Mouse (Mus musculus): ENCODE measurements at regions not wholly inside any gene's neighbourhood (a gene's known extent, or its start where the extent isn't known, plus 50 kb on each side); places are given as distances from the start of the nearest gene placed in this dataset.

- H3K9me3 ChIP-seq (ENCODE audit: low read length), result no peaks in the 10 kb centered on the region
- H3K4me1 ChIP-seq (ENCODE audit: insufficient read depth, low read length), result no peaks in the 10 kb centered on the region
- H3K27me3 ChIP-seq (ENCODE audit: insufficient read depth, low read length), result no peaks in the 10 kb centered on the region
- ATAC-seq (ENCODE audit: low FRiP score, low TSS enrichment), result no peak
- H3K4me3 ChIP-seq (ENCODE audit: low read length), result no peak overlapping the region
- no peaks in the 10 kb centered on the region for H3K36me3 ChIP-seq (ENCODE audit: insufficient read depth, low read length)
- H3K27ac ChIP-seq (ENCODE audit: low read length), result no peak overlapping the region
- WGBS, result 94% methylated on average over 4 of the region's 4 CpGs
- no peak overlapping the region for H3K4me2 ChIP-seq (replicated peaks; ENCODE audit: low read depth, low read length)
- H3K9ac ChIP-seq (replicated peaks; ENCODE audit: low read length), result no peak overlapping the region
These were observed 122.3 kb upstream of the Col8a1 start for GRCm38 (mm10) chr16:57876857-57877256.

- H3K27ac ChIP-seq (ENCODE audit: low read length), result no peak overlapping the region
- no peaks in the 10 kb centered on the region for H3K27me3 ChIP-seq (ENCODE audit: insufficient read depth, low read length)
- H3K36me3 ChIP-seq (ENCODE audit: insufficient read depth, low read length), result no peaks in the 10 kb centered on the region
- H3K9ac ChIP-seq (replicated peaks; ENCODE audit: low read length), result no peak overlapping the region
- H3K4me2 ChIP-seq (replicated peaks; ENCODE audit: low read depth, low read length), result no peak overlapping the region
- WGBS, result 47% methylated on average over 8 of the region's 8 CpGs
- no peak for ATAC-seq (ENCODE audit: low FRiP score, low TSS enrichment)
- H3K4me1 ChIP-seq (ENCODE audit: insufficient read depth, low read length), result no peaks in the 10 kb centered on the region
- no peak overlapping the region for H3K4me3 ChIP-seq (ENCODE audit: low read length)
- H3K9me3 ChIP-seq (ENCODE audit: low read length), result no peaks in the 10 kb centered on the region
These were observed 127.1 kb upstream of the Col8a1 start for GRCm38 (mm10) chr16:57881575-57882094.

DNA sequence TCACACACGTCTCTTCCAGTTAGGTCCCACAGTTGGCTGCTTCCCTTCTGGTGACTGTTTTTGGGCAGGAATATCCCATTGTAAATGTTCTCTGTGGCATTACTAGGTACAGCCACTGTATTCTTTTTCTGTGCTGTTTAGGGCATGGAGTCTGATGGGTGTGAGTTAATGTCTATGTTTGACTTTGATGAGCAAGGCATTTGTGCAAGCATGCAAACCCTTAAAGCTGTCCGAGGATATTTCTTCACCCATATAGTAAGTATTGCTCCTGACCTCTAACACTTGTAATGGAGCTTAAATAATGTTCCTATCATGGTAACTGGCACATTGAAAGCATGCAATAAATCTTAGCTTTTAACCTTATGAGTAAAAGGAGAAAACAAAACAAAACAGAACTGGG lies 133.6 kb upstream of the Col8a1 start:
- no peak for ATAC-seq (ENCODE audit: low FRiP score, low TSS enrichment)
- H3K27ac ChIP-seq (ENCODE audit: low read length), result no peak overlapping the region
- H3K36me3 ChIP-seq (ENCODE audit: insufficient read depth, low read length), result no peaks in the 10 kb centered on the region
- H3K4me1 ChIP-seq (ENCODE audit: insufficient read depth, low read length), result no peaks in the 10 kb centered on the region
- no peak overlapping the region for H3K4me2 ChIP-seq (replicated peaks; ENCODE audit: low read depth, low read length)
- H3K27me3 ChIP-seq (ENCODE audit: insufficient read depth, low read length), result no peaks in the 10 kb centered on the region
- WGBS, result 33% methylated on average over 2 of the region's 2 CpGs
- no peak overlapping the region for H3K4me3 ChIP-seq (ENCODE audit: low read length)
- no peaks in the 10 kb centered on the region for H3K9me3 ChIP-seq (ENCODE audit: low read length)
- H3K9ac ChIP-seq (replicated peaks; ENCODE audit: low read length), result no peak overlapping the region

- Histone ChIP-seq H3K9ac (replicated peaks; ENCODE audit: low read length) (no peak overlapping the region), H3K4me3 (ENCODE audit: low read length) (no peak overlapping the region), H3K4me1 (ENCODE audit: insufficient read depth, low read length) (no peaks in the 10 kb centered on the region), H3K27ac (ENCODE audit: low read length) (no peak overlapping the region), H3K27me3 (ENCODE audit: insufficient read depth, low read length) (no peaks in the 10 kb centered on the region), H3K36me3 (ENCODE audit: insufficient read depth, low read length) (no peaks in the 10 kb centered on the region), H3K9me3 (ENCODE audit: low read length) (no peaks in the 10 kb centered on the region), H3K4me2 (replicated peaks; ENCODE audit: low read depth, low read length) (no peak overlapping the region)
- no peak for ATAC-seq (ENCODE audit: low FRiP score, low TSS enrichment)
- 40% methylated on average over 2 of the region's 2 CpGs for WGBS
These were observed 134.0 kb upstream of the Col8a1 start for GRCm38 (mm10) chr16:57888553-57888952.

DNA sequence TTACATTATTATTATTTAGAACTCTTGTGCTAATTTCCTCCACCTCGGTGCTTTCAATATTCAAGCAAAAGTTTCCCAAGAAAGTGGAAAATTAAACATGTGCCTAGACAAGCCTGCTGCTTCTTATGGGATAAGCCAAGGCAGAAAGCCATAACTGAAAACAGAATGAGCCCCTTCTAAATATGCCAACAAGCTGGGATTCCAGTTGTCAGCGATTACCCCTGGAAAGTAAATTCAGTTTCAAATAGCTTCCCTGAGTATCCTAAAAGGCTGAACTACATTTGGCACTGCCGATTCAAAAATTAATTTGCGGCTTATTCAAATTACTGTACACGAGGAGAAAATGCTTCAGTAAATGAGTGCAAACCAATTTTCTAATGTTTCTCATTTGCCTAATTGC lies 135.6 kb upstream of the Col8a1 start:
- Histone ChIP-seq H3K27ac (ENCODE audit: low read length) (no peak overlapping the region), H3K4me3 (ENCODE audit: low read length) (no peak overlapping the region), H3K4me2 (replicated peaks; ENCODE audit: low read depth, low read length) (no peak overlapping the region), H3K27me3 (ENCODE audit: insufficient read depth, low read length) (no peaks in the 10 kb centered on the region), H3K36me3 (ENCODE audit: insufficient read depth, low read length) (no peaks in the 10 kb centered on the region), H3K9ac (replicated peaks; ENCODE audit: low read length) (no peak overlapping the region), H3K4me1 (ENCODE audit: insufficient read depth, low read length) (no peaks in the 10 kb centered on the region), H3K9me3 (ENCODE audit: low read length) (no peaks in the 10 kb centered on the region)
- ATAC-seq (ENCODE audit: low FRiP score, low TSS enrichment), result no peak
- WGBS, result 83% methylated on average over 5 of the region's 5 CpGs

- H3K9ac ChIP-seq (replicated peaks; ENCODE audit: low read length), result no peak overlapping the region
- no peaks in the 10 kb centered on the region for H3K27me3 ChIP-seq (ENCODE audit: insufficient read depth, low read length)
- H3K4me1 ChIP-seq (ENCODE audit: insufficient read depth, low read length), result no peaks in the 10 kb centered on the region
- no peak overlapping the region for H3K4me3 ChIP-seq (ENCODE audit: low read length)
- no peak for ATAC-seq (ENCODE audit: low FRiP score, low TSS enrichment)
- no peaks in the 10 kb centered on the region for H3K36me3 ChIP-seq (ENCODE audit: insufficient read depth, low read length)
- 78% methylated on average over 2 of the region's 2 CpGs for WGBS
- H3K4me2 ChIP-seq (replicated peaks; ENCODE audit: low read depth, low read length), result no peak overlapping the region
- no peak overlapping the region for H3K27ac ChIP-seq (ENCODE audit: low read length)
- H3K9me3 ChIP-seq (ENCODE audit: low read length), result no peaks in the 10 kb centered on the region
These were observed 138.6 kb upstream of the Col8a1 start for GRCm38 (mm10) chr16:57893111-57893510.

DNA sequence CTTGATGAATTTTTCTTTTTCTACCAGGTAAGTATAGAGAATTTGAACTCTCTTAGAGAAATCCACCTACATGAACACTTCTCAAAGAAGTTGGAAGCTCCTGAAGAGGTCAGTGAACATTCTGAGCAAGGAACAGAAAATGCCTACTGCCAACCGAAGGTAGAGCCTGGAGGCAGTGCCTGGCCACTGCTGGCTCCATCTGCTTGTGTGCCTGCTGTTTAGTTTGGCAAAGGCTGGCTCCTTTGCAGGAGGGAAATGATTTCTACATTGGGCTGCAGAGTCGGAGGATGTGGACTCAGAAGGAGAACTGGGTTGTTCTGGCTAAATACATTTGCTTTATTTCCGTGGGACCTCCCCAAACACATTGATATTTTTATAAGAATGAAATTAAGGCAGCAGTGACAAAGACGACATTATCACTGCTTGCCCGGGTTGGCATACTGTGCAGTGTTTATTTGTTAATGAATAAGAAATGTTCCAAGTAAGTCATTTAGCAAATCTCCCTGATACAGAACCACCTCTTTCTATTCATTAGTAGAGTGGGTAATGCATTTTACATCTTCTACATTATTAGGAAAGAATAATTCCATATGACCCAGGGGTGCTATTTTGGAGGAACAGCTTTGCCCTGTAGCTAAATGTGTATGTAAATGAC lies 139.3 kb upstream of the Col8a1 start:
- Histone ChIP-seq H3K27me3 (ENCODE audit: insufficient read depth, low read length) (no peaks in the 10 kb centered on the region), H3K4me1 (ENCODE audit: insufficient read depth, low read length) (no peaks in the 10 kb centered on the region), H3K27ac (ENCODE audit: low read length) (no peak overlapping the region), H3K36me3 (ENCODE audit: insufficient read depth, low read length) (no peaks in the 10 kb centered on the region), H3K9me3 (ENCODE audit: low read length) (no peaks in the 10 kb centered on the region), H3K9ac (replicated peaks; ENCODE audit: low read length) (no peak overlapping the region), H3K4me2 (replicated peaks; ENCODE audit: low read depth, low read length) (no peak overlapping the region), H3K4me3 (ENCODE audit: low read length) (no peak overlapping the region)
- ATAC-seq (ENCODE audit: low FRiP score, low TSS enrichment), result no peak
- 84% methylated on average over 5 of the region's 5 CpGs for WGBS

GRCm38 (mm10) chr16:57901006-57901405 lies 146.5 kb upstream of the Col8a1 start:
- WGBS, result 72% methylated on average over 4 of the region's 4 CpGs
- ATAC-seq (ENCODE audit: low FRiP score, low TSS enrichment), result no peak
- no peaks in the 10 kb centered on the region for H3K9me3 ChIP-seq (ENCODE audit: low read length)
- H3K4me3 ChIP-seq (ENCODE audit: low read length), result no peak overlapping the region
- no peaks in the 10 kb centered on the region for H3K27me3 ChIP-seq (ENCODE audit: insufficient read depth, low read length)
- no peaks in the 10 kb centered on the region for H3K36me3 ChIP-seq (ENCODE audit: insufficient read depth, low read length)
- H3K9ac ChIP-seq (replicated peaks; ENCODE audit: low read length), result no peak overlapping the region
- H3K4me1 ChIP-seq (ENCODE audit: insufficient read depth, low read length), result no peaks in the 10 kb centered on the region
- no peak overlapping the region for H3K4me2 ChIP-seq (replicated peaks; ENCODE audit: low read depth, low read length)
- no peak overlapping the region for H3K27ac ChIP-seq (ENCODE audit: low read length)

DNA sequence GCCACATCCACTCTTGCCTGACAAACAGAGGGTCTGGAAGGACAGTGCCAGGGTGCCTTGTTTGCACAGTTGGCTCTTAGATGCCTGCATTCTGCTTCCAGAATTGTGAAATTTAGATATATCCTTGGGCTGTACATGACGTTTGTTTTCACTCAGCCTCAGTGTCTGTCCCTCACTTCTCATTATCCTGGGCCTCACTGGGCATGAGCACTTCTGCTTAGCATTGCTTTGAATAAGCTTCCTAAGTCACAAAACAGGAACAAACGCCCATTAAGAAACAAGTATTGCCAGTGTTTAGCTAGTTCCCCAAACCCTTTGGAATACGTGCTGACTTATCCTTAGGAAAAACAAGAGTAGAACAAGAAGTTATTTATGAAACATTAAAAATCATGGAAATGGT lies 148.0 kb upstream of the Col8a1 start:
- WGBS, result 76% methylated on average over 3 of the region's 3 CpGs
- H3K4me2 ChIP-seq (replicated peaks; ENCODE audit: low read depth, low read length), result no peak overlapping the region
- 0 out of 2 replicates have a peak, but pooled peaks cover 2% of the 10 kb centered on the region for H3K4me1 ChIP-seq (ENCODE audit: insufficient read depth, low read length)

GRCm38 (mm10) chr16:57912001-57912400 lies 157.5 kb upstream of the Col8a1 start:
- WGBS, result 48% methylated on average over 2 of the region's 2 CpGs
- 0 out of 2 replicates have a peak, but pooled peaks have one; percentile 73 for ATAC-seq (ENCODE audit: low FRiP score, low TSS enrichment)

More for the DNA sequence above, 148.0 kb upstream of the Col8a1 start:
- ATAC-seq (ENCODE audit: low FRiP score, low TSS enrichment), result no peak
- no peak overlapping the region for H3K4me3 ChIP-seq (ENCODE audit: low read length)
- H3K9me3 ChIP-seq (ENCODE audit: low read length), result no peaks in the 10 kb centered on the region
- H3K27ac ChIP-seq (ENCODE audit: low read length), result no peak overlapping the region
- no peaks in the 10 kb centered on the region for H3K27me3 ChIP-seq (ENCODE audit: insufficient read depth, low read length)
- H3K36me3 ChIP-seq (ENCODE audit: insufficient read depth, low read length), result no peaks in the 10 kb centered on the region
- H3K9ac ChIP-seq (replicated peaks; ENCODE audit: low read length), result no peak overlapping the region

More at GRCm38 (mm10) chr16:57912001-57912400, 157.5 kb upstream of the Col8a1 start:
- Histone ChIP-seq H3K4me3 (ENCODE audit: low read length) (no peak overlapping the region), H3K4me2 (replicated peaks; ENCODE audit: low read depth, low read length) (no peak overlapping the region), H3K9me3 (ENCODE audit: low read length) (no peaks in the 10 kb centered on the region), H3K4me1 (ENCODE audit: insufficient read depth, low read length) (0 out of 2 replicates have a peak, but pooled peaks cover 1% of the 10 kb centered on the region), H3K36me3 (ENCODE audit: insufficient read depth, low read length) (no peaks in the 10 kb centered on the region), H3K9ac (replicated peaks; ENCODE audit: low read length) (no peak overlapping the region), H3K27me3 (ENCODE audit: insufficient read depth, low read length) (no peaks in the 10 kb centered on the region), H3K27ac (ENCODE audit: low read length) (no peak overlapping the region)

Measured in kidney, embryonic 16.5 days (tissue).